In genomic region chr11:117326140-117326725, GRCm38 (mm10) we compare ENCODE assay signal across 8 mouse cellular contexts.
DNase-seq lines count a peak whose midpoint lies in the region; ATAC-seq and TF ChIP-seq lines count a peak whose summit lies in the region.

No protein-coding gene starts in this region.

- H3K4me3 ChIP-seq in heart, adult 2 months, result no peak overlapping the region
- H3K4me3 ChIP-seq in heart, embryonic 12.5 days, result no peak overlapping the region
- H3K4me3 ChIP-seq in cortical plate, adult 2 months (ENCODE audit: insufficient read depth, low read length), result no peak overlapping the region
- no peak overlapping the region for H3K4me3 ChIP-seq in liver, embryonic 13.5 days (replicated peaks)

- H3K4me2 ChIP-seq in heart, embryonic 12.5 days, result no peak overlapping the region
- peak overlapping the region; percentile 32 for H3K4me2 ChIP-seq in liver, embryonic 13.5 days

- H3K27ac ChIP-seq in heart, adult 2 months, result no peak overlapping the region
- H3K27ac ChIP-seq in heart, embryonic 12.5 days (ENCODE audit: poor library complexity, severe bottlenecking), result no peak overlapping the region
- H3K27ac ChIP-seq in cortical plate, adult 2 months (ENCODE audit: insufficient read depth, low read length), result no peak overlapping the region
- H3K27ac ChIP-seq in liver, embryonic 13.5 days, result peak overlapping the region; percentile 70; the same call in 1 of the 2 replicates

- H3K79me2 ChIP-seq in heart, adult 2 months (replicated peaks; ENCODE audit: control insufficient read depth, insufficient read depth, low read length), result peaks cover 2% of the 10 kb centered on the region

- DNase-seq in heart, adult 2 months, result peak; percentile 55 to 57
- DNase-seq in 3T3-L1 (ENCODE audit: low read depth, low spot score), result peak; percentile 56
- DNase-seq in liver, embryonic 13.5 days, result no peak
- DNase-seq in testis, postnatal 10 days (ENCODE audit: low spot score), result no peak
- no peak for DNase-seq in cerebellum, postnatal 4 days (ENCODE audit: low spot score in 2 of 2)
- no peak for DNase-seq in adrenal gland, adult 8-10 months

- H3K4me1 ChIP-seq in heart, adult 2 months (ENCODE audit: control insufficient read depth, insufficient read depth, low read length), result peaks cover 25% of the 10 kb centered on the region
- H3K4me1 ChIP-seq in heart, embryonic 12.5 days (replicated peaks), result peaks cover 76% of the 10 kb centered on the region
- H3K4me1 ChIP-seq in cortical plate, adult 2 months (ENCODE audit: control insufficient read depth, insufficient read depth, low read length), result peaks cover 15% of the 10 kb centered on the region
- H3K4me1 ChIP-seq in liver, embryonic 13.5 days (replicated peaks), result peaks cover 94% of the 10 kb centered on the region

- TF ChIP-seq CTCF in heart, adult 2 months (IDR thresholded peaks at IDR 0.05), result peak; percentile 55
- peak; percentile 40 for TF ChIP-seq CTCF in cortical plate, adult 2 months (IDR thresholded peaks at IDR 0.05; ENCODE audit: extremely low read depth, insufficient read depth, low read length)

- ATAC-seq in heart, embryonic 12.5 days (ENCODE audit: insufficient number of reproducible peaks, low FRiP score), result no peak
- ATAC-seq in liver, embryonic 13.5 days (ENCODE audit: low read depth), result peak; percentile 7; the same call in 1 of the 2 replicates

- no peaks in the 10 kb centered on the region for H3K9me3 ChIP-seq in heart, embryonic 12.5 days (replicated peaks)
- no peaks in the 10 kb centered on the region for H3K9me3 ChIP-seq in liver, embryonic 13.5 days (replicated peaks)

- no peak for TF ChIP-seq POLR2A in heart, adult 2 months (IDR thresholded peaks at IDR 0.05; ENCODE audit: insufficient read depth, low read depth, low read length)
- no peak for TF ChIP-seq POLR2A in cortical plate, adult 2 months (IDR thresholded peaks at IDR 0.05; ENCODE audit: extremely low read depth, insufficient read depth, low read length)

- intact Hi-C loops in heart, adult 2 months (cut with DNase I), result no loop called here

- no peak overlapping the region for H3K9ac ChIP-seq in heart, adult 2 months (ENCODE audit: low read depth, low read length)
- H3K9ac ChIP-seq in heart, embryonic 12.5 days, result no peak overlapping the region
- H3K9ac ChIP-seq in liver, embryonic 13.5 days, result no peak overlapping the region

- TF ChIP-seq EP300 in heart, adult 2 months (IDR thresholded peaks at IDR 0.05; ENCODE audit: insufficient read depth, low read depth, low read length), result no peak

- no peaks in the 10 kb centered on the region for H3K36me3 ChIP-seq in heart, adult 2 months (ENCODE audit: control insufficient read depth, insufficient read depth, low read length)
- no peaks in the 10 kb centered on the region for H3K36me3 ChIP-seq in heart, embryonic 12.5 days
- no peaks in the 10 kb centered on the region for H3K36me3 ChIP-seq in liver, embryonic 13.5 days

- WGBS in heart, adult 2 months, result 27% methylated on average over 4 of the region's 4 CpGs
- WGBS in heart, embryonic 12.5 days, result 63% methylated on average over 4 of the region's 4 CpGs
- WGBS in liver, embryonic 13.5 days (ENCODE audit: insufficient replicate concordance), result 26% methylated on average over 4 of the region's 4 CpGs

- no peaks in the 10 kb centered on the region for H3K27me3 ChIP-seq in heart, adult 2 months (ENCODE audit: control insufficient read depth, insufficient read depth, low read length)
- no peaks in the 10 kb centered on the region for H3K27me3 ChIP-seq in heart, embryonic 12.5 days (replicated peaks)
- no peaks in the 10 kb centered on the region for H3K27me3 ChIP-seq in liver, embryonic 13.5 days

Comparison
In these comparisons a context has a peak if more than half of its experiments do, and no peak if none do; other contexts are left out.
1. DNase-seq: peak in heart, adult 2 months (2 of 2) and 3T3-L1 (single experiment); none in liver, embryonic 13.5 days (single experiment), testis, postnatal 10 days (single experiment), cerebellum, postnatal 4 days (0 of 2) and adrenal gland, adult 8-10 months (single experiment).